Mouse (Mus musculus) small intestine, adult 2 months (tissue): Measurements from ENCODE around the gene Dhtkd1. TPM values are rescaled to one million over a fixed set of nuclear protein-coding genes. Genes with fewer than 3 reads are reported as not detected.
"Not testable (repeated sequence)": the region's sequence is repeated elsewhere in the genome, so short reads cannot be mapped to it uniquely, and the experiment has no call there.

Experiments used
- H3K27ac ChIP-seq: fragments of 200-500 bp; 2 replicates; pipeline ENCODE4 v1.5.1; 2012; ENCODE audit warnings: low read depth, low read length, control low read depth, inconsistent platforms; ENCODE audit not compliant: insufficient read depth
- H3K27me3 ChIP-seq: fragments of 200-500 bp; 2 replicates; pipeline ENCODE4 v1.6.1; 2012; ENCODE audit warnings: mild to moderate bottlenecking, moderate library complexity, low read length, inconsistent platforms; ENCODE audit not compliant: control insufficient read depth, insufficient read depth
- H3K36me3 ChIP-seq: fragments of 200-500 bp; 2 replicates; pipeline ENCODE4 v1.6.1; 2012; ENCODE audit warnings: mild to moderate bottlenecking, low read length, control low read depth, inconsistent platforms; ENCODE audit not compliant: control insufficient read depth, insufficient read depth
- H3K4me1 ChIP-seq: fragments of 200-500 bp; 2 replicates; pipeline ENCODE4 v1.6.1; 2012; ENCODE audit warnings: low read length, inconsistent platforms, mixed read lengths; ENCODE audit not compliant: control insufficient read depth, insufficient read depth, insufficient read length
- H3K4me3 ChIP-seq: fragments of 200-500 bp; 2 replicates; pipeline ENCODE4 v1.5.1; 2012; ENCODE audit warnings: low read depth, mild to moderate bottlenecking, control low read depth, inconsistent platforms, low read length, moderate library complexity
- CTCF ChIP-seq: fragments of 200-500 bp; IDR thresholded peaks from 2 replicates; pipeline ENCODE4 v1.5.1; 2012; ENCODE audit warnings: low read depth, mild to moderate bottlenecking, control low read depth, inconsistent platforms, low read length, moderate library complexity, mixed read lengths; ENCODE audit not compliant: insufficient replicate concordance, insufficient read length; ENCODE audit errors: extremely low read depth
- POLR2A ChIP-seq: fragments of 200-500 bp; IDR thresholded peaks from 2 replicates; pipeline ENCODE4 v1.6.1; 2012; ENCODE audit warnings: low read depth, mild to moderate bottlenecking, control low read depth, inconsistent platforms, low read length, moderate library complexity
- WGBS: fragments of 180-500 bp; shearing (Covaris S2); methylation state at CpG from one replicate; pipeline ENCODE4 v1.1.7; 2018; 5-methylcytosine and 5-hydroxymethylcytosine counted together
- polyA plus RNA-seq: library from polyadenylated mRNA; depleted of rRNA; stranded (reverse); fragments of >200 nt; gene quantifications from 2 replicates; pipeline ENCODE4 v1.2.3, GENCODE M21; 2012

Dhtkd1 gene
- polyA plus RNA-seq, 1 experiment, result 0.13 TPM

- TF ChIP-seq POLR2A, result no peak
- TF ChIP-seq CTCF, result no peak
- 1% methylated on average over 46 of the region's 46 CpGs for WGBS
- Histone ChIP-seq H3K4me1 (peaks cover 5% of the 10 kb centered on the region; the same call in 1 of the 2 replicates), H3K36me3 (no peaks in the 10 kb centered on the region), H3K27ac (peak overlapping the region; percentile 48), H3K27me3 (no peaks in the 10 kb centered on the region), H3K4me3 (peak overlapping the region; percentile 82)
These were observed 9.1 kb upstream of the Dhtkd1 start for GRCm38 (mm10) chr2:5951621-5952211.

DNA sequence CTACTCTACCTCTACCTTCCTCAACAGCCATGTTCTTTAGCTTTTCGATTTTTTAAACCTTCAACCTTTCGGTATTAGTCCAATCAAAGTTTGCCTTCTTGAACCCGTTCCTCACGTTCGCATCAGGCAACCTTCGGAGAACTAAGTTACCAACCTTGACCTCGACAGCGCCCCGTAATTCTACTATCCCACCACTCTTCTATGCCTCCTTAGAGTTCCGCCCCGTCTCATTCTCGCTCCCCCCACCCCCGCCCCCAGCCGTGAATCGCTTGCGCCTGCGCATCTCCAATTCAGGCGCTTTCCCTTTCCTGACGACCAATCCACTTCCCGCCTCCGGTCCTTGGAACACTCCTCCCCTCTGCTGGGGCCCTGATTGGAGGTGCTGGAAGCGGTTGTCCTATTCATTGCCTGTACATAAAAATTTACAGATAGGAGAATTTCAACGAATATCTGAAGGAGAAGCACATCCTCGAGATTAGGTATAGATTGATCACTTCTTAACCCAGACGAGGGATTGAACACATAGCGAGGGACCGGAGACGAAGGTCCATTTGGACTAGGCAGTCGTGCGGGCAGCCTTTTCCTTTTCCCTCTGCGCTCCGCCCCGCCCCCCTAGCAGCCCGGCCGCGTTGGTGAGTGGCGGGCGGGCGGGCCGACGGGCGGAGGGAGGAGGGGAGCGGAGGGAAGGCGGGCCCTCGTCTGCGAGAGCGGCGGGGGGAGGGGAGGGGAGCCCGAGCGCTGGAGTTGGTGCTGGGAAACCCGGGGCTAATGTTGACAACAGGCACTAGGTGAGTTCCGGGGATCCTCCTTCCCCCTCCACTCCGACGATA lies 8.4 kb upstream of the Dhtkd1 start, which contains the start of gene Upf2:
Gene Upf2 (plus strand): TSS at position 704 of the 830 bp plus-strand sequence.
- TF ChIP-seq POLR2A, result peak; percentile 55; the same call in 1 of the 2 replicates
- no peak for TF ChIP-seq CTCF
- H3K36me3 ChIP-seq, result no peaks in the 10 kb centered on the region
- peaks cover 5% of the 10 kb centered on the region; the same call in 1 of the 2 replicates for H3K4me1 ChIP-seq
- peak within 1 kb of the TSS; percentile 82 for H3K4me3 ChIP-seq
- no peaks in the 10 kb centered on the region for H3K27me3 ChIP-seq
- under 1% methylated on average over 43 of the region's 54 CpGs for WGBS
- H3K27ac ChIP-seq, result peak within 1 kb of the TSS; percentile 87

DNA sequence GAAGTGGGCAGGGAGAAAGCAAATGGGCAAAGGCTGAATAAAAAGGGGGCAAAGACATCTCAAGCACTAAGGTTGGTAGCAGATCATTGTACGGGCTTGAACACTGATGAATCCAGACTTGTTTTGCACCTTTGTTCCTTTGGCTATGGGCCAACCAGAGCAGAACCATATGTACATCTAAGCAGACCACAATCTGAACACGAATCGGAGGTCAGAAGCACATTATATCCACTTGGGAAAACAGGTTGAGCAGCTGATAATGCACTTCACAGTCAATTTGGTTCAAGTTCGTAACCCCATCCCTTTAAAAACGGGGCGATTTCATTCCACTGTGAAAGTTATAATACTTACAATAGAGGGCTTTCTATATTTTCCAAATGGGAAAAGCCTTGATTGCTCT lies 7.7 kb upstream of the Dhtkd1 start:
- Histone ChIP-seq H3K27ac (peak overlapping the region; percentile 87), H3K4me3 (peak overlapping the region; percentile 73; the same call in 1 of the 2 replicates), H3K36me3 (no peaks in the 10 kb centered on the region), H3K4me1 (peaks cover 4% of the 10 kb centered on the region; the same call in 1 of the 2 replicates), H3K27me3 (no peaks in the 10 kb centered on the region)
- WGBS, result 3% methylated on average over 6 of the region's 6 CpGs
- TF ChIP-seq POLR2A, result no peak

DNA sequence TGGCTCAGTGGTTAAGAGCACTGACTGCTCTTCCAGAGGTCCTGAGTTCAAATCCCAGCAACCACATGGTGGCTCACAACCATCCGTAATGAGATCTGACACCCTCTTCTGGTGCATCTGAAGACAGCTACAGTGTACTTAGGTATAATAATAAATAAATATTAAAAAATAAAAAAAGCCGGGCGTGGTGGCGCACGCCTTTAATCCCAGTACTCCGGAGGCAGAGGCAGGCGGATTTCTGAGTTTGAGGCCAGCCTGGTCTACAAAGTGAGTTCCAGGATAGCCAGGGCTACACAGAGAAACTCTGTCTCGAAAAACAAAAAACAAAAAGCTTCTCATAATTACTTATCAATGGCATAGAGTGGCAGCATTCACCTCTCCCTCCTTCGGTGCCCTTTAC lies 7.2 kb upstream of the Dhtkd1 start:
- H3K36me3 ChIP-seq, H3K4me1 ChIP-seq: not testable (repeated sequence)

DNA sequence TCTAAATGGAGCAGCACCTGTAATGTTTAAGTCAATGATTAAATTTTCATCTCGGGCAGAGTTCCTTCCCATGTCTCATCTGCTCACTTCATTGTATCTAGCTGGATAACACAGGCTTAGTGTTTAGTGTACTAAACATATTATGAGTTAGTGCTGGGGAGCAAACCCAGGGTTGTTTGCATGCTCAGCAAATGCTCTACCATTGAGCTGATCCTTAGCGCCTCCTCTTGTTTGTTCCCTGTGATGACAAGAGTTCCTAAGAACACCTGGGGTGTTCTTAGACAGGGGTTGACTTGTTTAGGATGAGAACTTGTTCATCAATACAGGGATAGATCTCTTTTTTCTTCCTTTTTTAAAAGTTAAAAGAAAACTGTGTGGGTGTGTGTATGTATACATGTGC lies 6.4 kb upstream of the Dhtkd1 start:
- H3K27ac ChIP-seq, result no peak overlapping the region
- WGBS, result 84% methylated on average over 2 of the region's 2 CpGs
- no peaks in the 10 kb centered on the region for H3K36me3 ChIP-seq
- H3K4me3 ChIP-seq, result no peak overlapping the region
- TF ChIP-seq POLR2A (no peak), CTCF (no peak)
- H3K27me3 ChIP-seq, result no peaks in the 10 kb centered on the region
- peaks cover 3% of the 10 kb centered on the region; the same call in 1 of the 2 replicates for H3K4me1 ChIP-seq

More for the DNA sequence above, 7.2 kb upstream of the Dhtkd1 start:
- 81% methylated on average over 9 of the region's 9 CpGs for WGBS
- not testable (repeated sequence) for H3K27ac ChIP-seq, H3K4me3 ChIP-seq, H3K27me3 ChIP-seq

GRCm38 (mm10) chr2:5946876-5947275 lies 4.3 kb upstream of the Dhtkd1 start:
- Histone ChIP-seq H3K36me3 (no peaks in the 10 kb centered on the region), H3K4me3 (no peak overlapping the region), H3K27ac (no peak overlapping the region), H3K4me1 (peaks cover 5% of the 10 kb centered on the region), H3K27me3 (no peaks in the 10 kb centered on the region)
- 88% methylated on average over 3 of the region's 3 CpGs for WGBS
- TF ChIP-seq POLR2A (no peak), CTCF (no peak)

DNA sequence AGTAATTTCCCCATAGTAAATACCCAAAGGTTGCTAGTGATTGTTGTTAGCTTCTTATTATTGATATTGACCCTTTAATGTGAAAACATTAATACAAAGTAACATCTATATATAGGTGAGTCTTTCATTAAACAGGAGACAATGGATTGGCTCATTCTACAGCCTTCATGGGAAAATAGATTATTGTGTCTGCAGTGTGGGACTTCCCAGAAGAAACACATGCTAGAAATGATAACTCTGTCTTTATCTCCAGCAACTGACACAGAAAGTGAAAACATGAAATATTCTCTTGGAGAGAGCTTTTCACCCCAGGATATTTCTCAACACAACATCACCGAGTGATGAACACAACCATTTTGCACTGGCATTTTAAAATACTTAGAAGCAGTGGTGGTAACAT lies 3.0 kb upstream of the Dhtkd1 start:
- 78% methylated on average over 1 of the region's 1 CpGs for WGBS
- TF ChIP-seq CTCF (no peak), POLR2A (no peak)
- no peaks in the 10 kb centered on the region for H3K36me3 ChIP-seq
- H3K4me3 ChIP-seq, result no peak overlapping the region
- peaks cover 5% of the 10 kb centered on the region for H3K4me1 ChIP-seq
- H3K27ac ChIP-seq, result no peak overlapping the region
- H3K27me3 ChIP-seq, result no peaks in the 10 kb centered on the region
